Mouse (Mus musculus) myocyte (in vitro differentiated cells): ENCODE measurements around the gene Tnrc6c. TPM values are rescaled to one million over a fixed set of nuclear protein-coding genes. Genes with fewer than 3 reads are reported as not detected.

Experiments used
- H3K27me3 ChIP-seq: one replicate; pipeline ENCODE4 v1.6.1; 2011; ENCODE audit not compliant: control insufficient read depth, insufficient read depth, insufficient read length
- H3K36me3 ChIP-seq: one replicate; pipeline ENCODE4 v1.6.1; 2011; ENCODE audit not compliant: control insufficient read depth, insufficient read depth
- H3K4me2 ChIP-seq: one replicate; pipeline ENCODE4 v1.6.1; 2011; ENCODE audit warnings: low read depth, control low read depth
- H3K4me3 ChIP-seq: one replicate; pipeline ENCODE4 v1.5.1; 2011; ENCODE audit warnings: mild to moderate bottlenecking, control low read depth, moderate library complexity
- H3K79me2 ChIP-seq: one replicate; pipeline ENCODE4 v1.6.1; 2011; ENCODE audit not compliant: control insufficient read depth, insufficient read depth
- H3ac ChIP-seq: one replicate; pipeline ENCODE4 v1.6.1; 2011; ENCODE audit not compliant: control insufficient read depth, insufficient read length
- CEBPB ChIP-seq: IDR thresholded peaks from 2 replicates; pipeline ENCODE4 v1.6.1; 2011; ENCODE audit warnings: mild to moderate bottlenecking, moderate library complexity; ENCODE audit not compliant: poor library complexity, insufficient read depth, severe bottlenecking
- E2F4 ChIP-seq: IDR thresholded peaks from one replicate; pipeline ENCODE4 v1.6.1; 2011; ENCODE audit warnings: mild to moderate bottlenecking, control low read depth, moderate library complexity; ENCODE audit not compliant: insufficient read depth
- MAX ChIP-seq: IDR thresholded peaks from one replicate; pipeline ENCODE4 v1.6.1; 2011; ENCODE audit warnings: low read depth, mild to moderate bottlenecking, control low read depth
- MYOD1 ChIP-seq, 3 experiments: IDR thresholded peaks; one replicate each; pipeline ENCODE4 v1.6.1; 2011; ENCODE audit warnings: control low read depth in 2 of 3, low read depth in 2 of 3, mild to moderate bottlenecking in 2 of 3, moderate library complexity in 1 of 3; ENCODE audit not compliant: insufficient read length in 2 of 3, control insufficient read depth in 1 of 3
- MYOG ChIP-seq, 3 experiments: IDR thresholded peaks; one replicate each; pipeline ENCODE4 v1.6.1; 2011; ENCODE audit warnings: control low read depth in 2 of 3, low read depth in 2 of 3, mild to moderate bottlenecking in 2 of 3; ENCODE audit not compliant: insufficient read length in 2 of 3, control insufficient read depth in 1 of 3, insufficient read depth in 1 of 3
- POLR2A ChIP-seq: IDR thresholded peaks from one replicate; pipeline ENCODE4 v1.6.1; 2011; ENCODE audit warnings: low read depth, mild to moderate bottlenecking, control low read depth, moderate library complexity; ENCODE audit not compliant: insufficient read length
- POLR2AphosphoS2 ChIP-seq: IDR thresholded peaks from one replicate; pipeline ENCODE4 v1.6.1; 2011; ENCODE audit warnings: low read depth, control low read depth; ENCODE audit not compliant: insufficient read length
- REST ChIP-seq: IDR thresholded peaks from one replicate; pipeline ENCODE4 v1.6.1; 2011; ENCODE audit warnings: mild to moderate bottlenecking, control low read depth, moderate library complexity; ENCODE audit not compliant: insufficient read depth, insufficient read length
- SRF ChIP-seq: IDR thresholded peaks from one replicate; pipeline ENCODE4 v1.6.1; 2011; ENCODE audit warnings: low read depth; ENCODE audit not compliant: control insufficient read depth, insufficient read length
- TCF12 ChIP-seq: IDR thresholded peaks from one replicate; pipeline ENCODE4 v1.6.1; 2011; ENCODE audit warnings: mild to moderate bottlenecking, control low read depth; ENCODE audit not compliant: poor library complexity, insufficient read depth, severe bottlenecking
- TCF3 ChIP-seq: IDR thresholded peaks from one replicate; pipeline ENCODE4 v1.6.1; 2011; ENCODE audit warnings: low read depth, control low read depth; ENCODE audit not compliant: insufficient read length
- USF1 ChIP-seq: IDR thresholded peaks from one replicate; pipeline ENCODE4 v1.6.1; 2011; ENCODE audit warnings: low read depth, mild to moderate bottlenecking, control low read depth, moderate library complexity
- polyA plus RNA-seq: library from polyadenylated mRNA; unstranded; fragments of >200 nt; fragmentation: generic; extraction: Trizol; gene quantifications from one replicate; pipeline ENCODE4 v1.2.1, GENCODE M21; 2012; ENCODE audit warnings: missing spikeins

Gene Tnrc6c
- polyA plus RNA-seq, 1 experiment, result 7.4 TPM

GRCm38 (mm10) chr11:117696585-117696984 lies 42.5 kb downstream of the Tnrc6c start:
- TF ChIP-seq CEBPB (no peak), MAX (no peak), POLR2A (no peak)
- no peak overlapping the region for H3K4me2 ChIP-seq
- H3K4me3 ChIP-seq, result no peak overlapping the region
- H3K27me3 ChIP-seq, result no peaks in the 10 kb centered on the region
- H3ac ChIP-seq, result no peak overlapping the region
- no peaks in the 10 kb centered on the region for H3K36me3 ChIP-seq
- H3K79me2 ChIP-seq, result peaks cover 35% of the 10 kb centered on the region

- Histone ChIP-seq H3K79me2 (peaks cover 18% of the 10 kb centered on the region), H3ac (no peak overlapping the region), H3K4me2 (no peak overlapping the region), H3K4me3 (no peak overlapping the region), H3K27me3 (no peaks in the 10 kb centered on the region), H3K36me3 (peaks cover 4% of the 10 kb centered on the region)
- TF ChIP-seq MYOG (IDR thresholded peaks at IDR 0.05; ENCODE audit: control insufficient read depth in 1 of 3, insufficient read depth in 1 of 3, insufficient read length in 2 of 3, low read depth in 2 of 3), result no peak
- no peak for TF ChIP-seq POLR2AphosphoS2
- TF ChIP-seq USF1, result no peak
- no peak for TF ChIP-seq POLR2A
These were observed 46.8 kb downstream of the Tnrc6c start for GRCm38 (mm10) chr11:117700871-117701270.

GRCm38 (mm10) chr11:117706267-117706666 lies 52.2 kb downstream of the Tnrc6c start:
- Histone ChIP-seq H3ac (no peak overlapping the region), H3K27me3 (no peaks in the 10 kb centered on the region), H3K4me3 (no peak overlapping the region), H3K36me3 (peaks cover 4% of the 10 kb centered on the region), H3K79me2 (peaks cover 13% of the 10 kb centered on the region), H3K4me2 (no peak overlapping the region)
- TF ChIP-seq POLR2A, result no peak
- TF ChIP-seq TCF12, result no peak
- TF ChIP-seq SRF, result no peak
- TF ChIP-seq MAX, result no peak
- TF ChIP-seq MYOG (IDR thresholded peaks at IDR 0.05; ENCODE audit: control insufficient read depth in 1 of 3, insufficient read depth in 1 of 3, insufficient read length in 2 of 3, low read depth in 2 of 3), result no peak
- no peak for TF ChIP-seq TCF3
- TF ChIP-seq MYOD1 (IDR thresholded peaks at IDR 0.05; ENCODE audit: control insufficient read depth in 1 of 3, insufficient read length in 2 of 3, low read depth in 2 of 3), result no peak
- no peak for TF ChIP-seq POLR2AphosphoS2
- TF ChIP-seq REST, result no peak
- TF ChIP-seq E2F4, result no peak
- no peak for TF ChIP-seq CEBPB
- no peak for TF ChIP-seq USF1

- Histone ChIP-seq H3K36me3 (peaks cover 4% of the 10 kb centered on the region), H3K27me3 (no peaks in the 10 kb centered on the region), H3K4me2 (peak overlapping the region; percentile 1), H3ac (no peak overlapping the region), H3K79me2 (peaks cover 13% of the 10 kb centered on the region), H3K4me3 (no peak overlapping the region)
- peak in 1 of 3 experiments; percentile 58 for TF ChIP-seq MYOG (IDR thresholded peaks at IDR 0.05; ENCODE audit: control insufficient read depth in 1 of 3, insufficient read depth in 1 of 3, insufficient read length in 2 of 3, low read depth in 2 of 3)
- TF ChIP-seq SRF, result no peak
- no peak for TF ChIP-seq POLR2A
- no peak for TF ChIP-seq TCF3
- TF ChIP-seq TCF12, result no peak
- TF ChIP-seq REST, result no peak
- TF ChIP-seq MYOD1 (IDR thresholded peaks at IDR 0.05; ENCODE audit: control insufficient read depth in 1 of 3, insufficient read length in 2 of 3, low read depth in 2 of 3), result no peak
- TF ChIP-seq CEBPB, result 0 out of 2 replicates have a peak, but pooled peaks have one; percentile 21
These were observed 53.1 kb downstream of the Tnrc6c start for GRCm38 (mm10) chr11:117707238-117707637.

GRCm38 (mm10) chr11:117709308-117709707 lies 55.2 kb downstream of the Tnrc6c start:
- TF ChIP-seq MYOD1 (IDR thresholded peaks at IDR 0.05; ENCODE audit: control insufficient read depth in 1 of 3, insufficient read length in 2 of 3, low read depth in 2 of 3) (no peak), TCF3 (no peak), MYOG (IDR thresholded peaks at IDR 0.05; ENCODE audit: control insufficient read depth in 1 of 3, insufficient read depth in 1 of 3, insufficient read length in 2 of 3, low read depth in 2 of 3) (no peak), E2F4 (no peak), MAX (no peak), CEBPB (no peak), POLR2A (no peak), POLR2AphosphoS2 (no peak)
- no peak overlapping the region for H3K4me2 ChIP-seq
- H3K4me3 ChIP-seq, result no peak overlapping the region
- H3K36me3 ChIP-seq, result no peaks in the 10 kb centered on the region
- H3K27me3 ChIP-seq, result no peaks in the 10 kb centered on the region
- H3K79me2 ChIP-seq, result peaks cover 7% of the 10 kb centered on the region
- no peak overlapping the region for H3ac ChIP-seq
